Mouse (Mus musculus) spleen, adult 2 months (tissue): ENCODE results near the gene Exoc4.

Source experiments
- CTCF ChIP-seq: fragments of 200-500 bp; IDR thresholded peaks from 2 replicates; pipeline ENCODE4 v1.5.1; 2011; ENCODE audit warnings: mild to moderate bottlenecking, inconsistent platforms; ENCODE audit not compliant: insufficient read depth, insufficient read length, insufficient replicate concordance; ENCODE audit errors: extremely low read depth
- POLR2A ChIP-seq: fragments of 200-500 bp; IDR thresholded peaks from 2 replicates; pipeline ENCODE4 v1.6.1; 2011; ENCODE audit warnings: low read depth, low read length, inconsistent platforms

DNA sequence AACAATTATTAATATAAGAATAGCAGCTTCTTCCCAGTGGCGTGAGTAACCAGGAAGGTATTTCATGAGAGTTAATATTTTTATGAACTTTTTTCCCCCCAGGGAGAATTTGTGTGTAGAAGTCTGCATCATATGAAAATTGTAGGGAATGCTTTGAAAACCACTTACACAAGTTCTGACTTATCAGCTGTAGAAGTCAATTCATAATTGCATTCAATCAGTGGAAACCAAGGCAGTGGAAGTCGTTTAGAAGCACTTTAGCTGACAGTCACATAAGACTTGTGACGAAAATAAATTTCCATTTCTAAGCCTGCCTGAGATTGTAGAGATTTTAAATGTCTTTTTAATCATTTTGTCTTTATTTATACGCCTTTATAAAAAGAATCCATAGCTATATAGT, 35.1 kb downstream of the Exoc4 start:
- TF ChIP-seq POLR2A, result no peak
- TF ChIP-seq CTCF, result no peak
